Mouse (Mus musculus) mesoderm, embryonic 11.5 days (tissue): ENCODE measurements around the gene Gm21833.
A peak's percentile ranks its signal among the peaks of the same experiment; 100 is the strongest.
"Not testable (repeated sequence)": the region's sequence is repeated elsewhere in the genome, so short reads cannot be mapped to it uniquely, and the experiment has no call there.

Source experiments
- DNase-seq: peaks from one replicate; pipeline ENCODE4 v3.0.0-alpha.2; 2012; ENCODE audit warnings: low read depth, low spot score

The Gm21833 gene

DNA sequence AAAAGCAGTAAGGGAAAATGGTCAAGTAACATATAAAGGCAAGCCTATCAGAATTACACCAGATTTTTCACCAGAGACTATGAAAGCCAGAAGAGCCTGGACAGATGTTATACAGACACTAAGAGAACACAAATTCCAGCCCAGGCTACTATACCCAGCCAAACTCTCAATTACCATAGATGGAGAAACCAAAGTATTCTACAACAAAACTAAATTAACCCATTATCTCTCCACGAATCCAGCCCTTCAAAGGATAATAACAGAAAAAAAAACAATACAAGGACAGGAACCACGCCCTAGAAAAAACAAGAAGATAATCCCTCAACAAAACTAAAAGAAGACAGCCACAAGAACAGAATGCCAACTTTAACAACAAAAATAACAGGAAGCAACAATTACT is at the start of gene Gm21833:
TSS of gene Gm21833 (plus strand) at position 301 of the 400 bp plus-strand sequence.
- not testable (repeated sequence) for DNase-seq

DNA sequence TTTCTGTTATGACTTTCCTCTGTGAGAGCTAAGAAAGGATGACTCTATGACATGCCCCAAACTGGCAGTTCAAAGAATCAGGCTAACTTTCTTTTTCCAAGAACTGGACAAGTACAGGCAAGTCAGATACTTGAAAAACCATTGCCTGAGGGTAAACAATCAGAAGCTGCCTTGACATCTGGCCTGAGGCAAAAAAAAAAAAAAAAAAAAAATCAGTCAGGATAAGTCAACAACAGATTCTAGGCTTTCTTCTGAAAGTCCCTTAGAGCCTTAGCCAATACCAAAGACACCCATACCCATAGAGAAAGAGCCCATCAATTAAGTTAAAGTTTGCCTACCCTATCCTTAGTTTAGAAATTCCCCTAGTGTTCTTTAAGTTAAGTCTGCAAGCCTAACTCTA is 38.7 kb upstream of the Gm21833 start:
- DNase-seq: no peak

DNA sequence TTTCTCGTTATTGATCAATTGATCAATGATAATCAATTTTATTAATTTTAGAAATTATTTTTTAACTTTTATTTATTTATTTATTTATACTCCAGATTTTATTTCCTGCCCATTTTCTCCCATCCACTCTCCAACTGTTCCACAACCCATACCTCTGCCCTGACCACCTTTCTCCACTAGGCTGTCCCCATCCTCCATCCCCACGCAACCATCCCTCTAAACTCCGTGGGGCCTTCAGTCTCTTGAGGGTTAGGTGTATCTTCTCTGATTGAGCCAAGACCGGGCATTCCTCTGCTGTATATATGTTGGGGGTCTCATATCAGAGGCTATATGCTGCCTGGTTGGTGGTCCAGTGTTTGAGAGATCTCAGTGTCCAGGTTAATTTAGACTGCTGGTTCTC is 31.7 kb upstream of the Gm21833 start:
- no peak for DNase-seq

DNA sequence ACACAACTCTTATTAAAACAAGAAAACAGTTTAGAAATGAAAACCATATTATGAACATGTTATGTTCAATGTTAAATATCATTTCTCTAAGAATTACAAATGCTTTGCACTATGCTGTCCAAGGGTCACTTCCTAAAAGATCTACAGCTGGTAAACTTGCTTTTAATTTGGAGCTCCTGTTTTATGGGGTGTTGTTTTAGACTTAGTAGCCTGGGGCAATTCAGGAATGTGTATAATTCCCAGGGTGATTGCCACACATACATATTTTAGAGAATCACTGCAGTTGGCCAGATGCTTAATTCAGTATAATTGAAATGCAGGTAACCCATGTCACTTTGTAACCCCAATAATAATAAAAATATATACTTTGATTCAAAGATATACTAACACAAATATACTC is 12.9 kb upstream of the Gm21833 start:
- DNase-seq: peak; percentile 11

DNA sequence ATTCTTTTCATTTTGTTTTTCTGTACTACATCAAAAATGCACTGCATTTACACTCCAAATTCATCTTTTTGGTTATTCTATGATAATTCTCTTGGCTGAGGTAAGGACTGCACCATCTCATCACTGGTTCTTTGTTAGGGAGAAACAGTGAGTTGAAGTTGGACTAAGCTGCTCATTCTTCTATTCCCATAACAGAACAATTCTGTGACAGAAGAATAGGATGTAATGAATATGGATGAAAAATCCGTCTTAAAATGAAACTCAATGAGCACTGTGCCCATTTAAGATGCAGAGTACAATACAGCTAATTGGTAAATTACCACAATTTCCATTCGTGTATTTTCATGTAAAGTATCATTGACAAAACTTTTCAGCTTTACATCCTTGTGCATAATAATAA is 11.6 kb upstream of the Gm21833 start:
- DNase-seq: no peak

DNA sequence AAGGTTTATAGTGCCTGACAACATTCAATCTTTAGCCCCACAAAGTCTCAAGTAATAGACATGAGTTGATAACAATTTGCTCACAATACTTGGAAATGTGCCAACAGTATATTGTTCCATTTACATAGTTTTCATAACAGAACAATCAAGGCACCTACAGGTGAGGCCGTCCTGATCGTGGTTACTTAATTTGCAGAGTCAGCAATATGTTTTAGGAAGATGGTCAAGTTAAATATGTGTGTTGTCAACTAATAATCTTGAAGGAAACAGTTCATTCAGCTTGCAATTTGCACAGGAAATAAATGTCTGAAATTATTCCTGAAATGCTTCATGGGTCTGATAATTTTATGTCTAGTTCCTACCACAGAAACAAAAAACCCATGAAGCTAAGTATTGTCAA is 27.6 kb downstream of the Gm21833 start:
- DNase-seq: no peak

DNA sequence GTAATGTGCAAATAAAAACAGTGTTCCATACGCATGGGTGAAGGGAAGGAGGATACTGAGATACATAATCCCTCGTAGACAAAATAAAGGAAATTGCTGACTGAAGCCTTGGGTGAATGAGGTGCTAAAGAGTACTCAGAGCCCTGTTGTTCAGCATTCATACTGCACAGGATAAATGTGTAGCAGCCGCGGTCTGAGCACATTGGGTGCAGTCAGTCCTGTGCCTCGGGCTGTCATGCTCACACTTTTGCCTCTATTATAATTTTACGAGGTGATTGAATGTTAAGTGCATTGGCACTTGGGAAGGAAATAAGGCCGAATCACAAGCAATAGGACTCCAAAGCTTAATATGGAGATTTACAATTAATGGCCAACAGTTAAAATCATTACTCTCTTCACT is 36.4 kb downstream of the Gm21833 start:
- DNase-seq: no peak
